Mouse (Mus musculus) adrenal gland (tissue): ENCODE data around the gene Wwox.

Source experiments
- intact Hi-C: fragments of 180-260 bp; cut with DNase I; formaldehyde crosslinking; loops from one replicate; pipeline ENCODE4 v1.15.1; 2025

The Wwox gene

DNA sequence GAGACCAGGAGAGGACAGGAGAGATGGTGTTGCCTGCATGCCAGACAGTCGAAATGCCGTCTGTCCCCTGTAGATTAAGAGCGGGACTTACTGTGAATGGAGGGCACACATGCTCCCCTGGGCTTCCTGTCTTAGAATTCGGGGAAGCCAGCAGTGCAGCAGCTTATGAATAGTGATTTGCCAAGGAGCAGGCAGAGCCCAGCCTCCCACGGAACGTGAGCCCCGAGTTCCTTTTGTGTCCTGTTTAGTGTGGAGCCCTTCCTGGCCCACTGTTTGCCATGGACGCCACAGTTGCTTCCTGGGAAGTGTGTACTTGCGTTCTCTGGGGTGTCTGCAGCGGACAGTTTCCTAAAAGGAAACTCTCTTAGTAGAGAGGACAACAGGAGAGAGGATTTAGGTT lies 23.9 kb downstream of the Wwox start:
- intact Hi-C loops = no loop called here

DNA sequence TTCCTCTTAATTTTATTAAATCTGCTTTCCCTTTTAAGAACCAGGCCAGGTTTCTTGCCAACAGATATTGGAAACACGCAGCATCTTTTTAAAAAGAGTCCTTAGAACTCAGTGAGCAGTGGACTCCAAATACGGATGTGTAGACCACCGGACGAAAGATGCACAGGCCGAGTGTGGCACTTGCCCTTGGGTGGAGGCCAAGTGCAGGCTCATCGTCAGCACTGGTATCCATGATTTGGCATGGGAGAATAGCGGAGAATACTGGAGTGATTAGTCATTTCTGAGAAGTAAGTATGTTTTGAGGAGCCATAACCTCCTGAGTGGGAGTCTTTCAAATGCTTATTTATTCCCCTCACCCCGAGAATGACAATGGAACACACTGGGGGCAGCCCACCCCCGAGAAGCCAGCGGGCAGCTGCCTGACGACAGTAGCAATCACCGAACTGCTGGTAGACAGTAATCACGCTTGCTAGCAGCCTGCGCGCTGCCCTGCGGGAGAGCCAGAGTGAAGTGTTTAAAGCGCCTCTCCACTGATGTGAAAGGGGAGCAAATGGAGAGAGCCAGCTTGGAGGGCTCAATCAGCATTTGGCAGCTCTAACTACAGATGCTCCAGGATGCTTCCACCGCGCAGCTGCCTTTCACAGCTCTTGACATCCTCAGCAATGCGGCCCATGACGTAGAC lies 29.2 kb downstream of the Wwox start:
- intact Hi-C loops = no loop called here

DNA sequence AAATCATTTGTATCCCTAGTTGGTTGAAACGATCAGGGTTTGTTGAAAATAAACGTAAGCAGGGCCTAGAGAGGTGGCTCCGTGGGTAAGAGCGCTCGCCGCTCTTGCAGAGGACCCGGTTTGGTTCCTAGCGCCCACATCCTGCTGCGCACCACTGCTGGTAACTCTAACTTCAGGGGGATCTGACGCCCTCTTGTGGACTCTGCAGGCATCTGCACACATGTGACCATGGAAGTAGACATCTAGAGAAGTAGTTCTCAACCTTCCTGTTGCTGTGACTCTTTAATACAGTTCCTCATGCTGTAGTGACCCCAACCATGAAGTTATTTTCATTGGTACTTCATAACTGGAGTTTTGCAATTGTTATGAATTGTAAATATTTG lies 29.7 kb downstream of the Wwox start:
- intact Hi-C loops = no loop called here

GRCm38 (mm10) chr8:114473546-114473945 lies 34.1 kb downstream of the Wwox start:
- intact Hi-C loops = no loop called here

DNA sequence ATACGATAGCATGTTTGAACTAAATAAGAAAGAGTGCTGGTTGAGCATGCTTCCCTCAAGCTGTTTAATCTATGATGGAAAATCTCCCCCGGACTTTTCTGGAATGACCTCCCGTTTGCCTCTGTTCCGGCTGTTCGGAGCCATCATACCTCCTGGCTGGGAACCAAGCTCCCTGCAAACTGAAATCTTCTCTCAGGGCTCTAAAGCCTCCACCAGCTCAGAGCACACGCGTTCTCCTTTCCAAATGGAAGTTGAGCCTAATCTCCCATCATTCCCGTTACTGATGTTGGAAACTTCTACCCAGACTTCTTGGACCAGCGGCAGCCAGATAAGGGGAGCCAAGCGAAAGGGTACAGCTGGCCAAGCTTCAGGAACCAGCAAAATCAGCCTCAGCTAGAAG lies 37.5 kb downstream of the Wwox start:
- intact Hi-C loops = no loop called here

- intact Hi-C loops = no loop called here
These were observed 38.3 kb downstream of the Wwox start for GRCm38 (mm10) chr8:114477790-114478189.

GRCm38 (mm10) chr8:114479749-114480148 lies 40.3 kb downstream of the Wwox start:
- intact Hi-C loops = no loop called here

DNA sequence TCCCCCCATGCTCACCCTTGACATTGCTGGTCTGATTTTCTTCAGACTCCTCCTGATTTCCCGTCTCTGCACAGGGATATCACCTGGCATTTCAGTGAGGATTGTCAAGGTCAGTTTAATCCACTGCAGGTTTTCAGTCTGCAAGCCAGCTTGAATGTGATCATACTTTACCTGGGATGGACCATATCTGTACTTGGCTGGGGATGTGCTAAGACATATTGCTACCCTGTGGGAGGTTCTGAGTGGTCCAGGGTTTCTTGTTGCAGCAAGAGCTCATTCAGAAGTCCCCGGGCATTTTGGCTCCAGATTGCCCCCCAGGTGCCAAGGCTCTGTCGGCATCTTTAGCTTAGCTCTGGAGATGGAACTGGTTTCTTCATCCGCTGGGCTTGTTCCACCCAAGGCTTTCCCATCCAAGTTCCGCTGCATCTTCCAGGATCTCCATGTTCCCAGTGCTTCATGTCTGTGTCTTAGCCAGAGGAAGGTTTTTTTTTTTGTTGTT lies 52.3 kb downstream of the Wwox start:
- intact Hi-C loops = no loop called here

GRCm38 (mm10) chr8:114499448-114500144 lies 60.1 kb downstream of the Wwox start:
- intact Hi-C loops = no loop called here

GRCm38 (mm10) chr8:114501906-114502305 lies 62.5 kb downstream of the Wwox start:
- intact Hi-C loops = no loop called here

DNA sequence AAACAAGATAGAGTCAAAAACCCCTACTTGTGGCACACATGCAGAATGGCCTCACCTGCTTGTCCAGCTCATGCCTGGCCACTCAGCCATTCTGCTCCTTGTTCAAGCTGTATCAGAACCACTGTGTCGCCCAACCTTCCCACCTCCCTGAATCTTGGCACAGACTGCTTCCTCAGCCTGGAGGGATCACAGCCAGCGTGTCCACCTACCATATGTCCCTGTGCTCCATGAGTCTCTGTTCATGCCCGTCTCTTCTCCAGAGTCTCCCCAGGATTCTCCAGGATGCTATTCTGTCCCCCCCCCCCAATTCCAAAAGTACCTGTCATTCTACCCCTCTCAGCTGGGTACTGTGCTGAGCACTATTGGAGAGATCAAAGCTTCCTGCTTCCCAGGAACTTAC lies 63.7 kb downstream of the Wwox start:
- intact Hi-C loops = no loop called here

DNA sequence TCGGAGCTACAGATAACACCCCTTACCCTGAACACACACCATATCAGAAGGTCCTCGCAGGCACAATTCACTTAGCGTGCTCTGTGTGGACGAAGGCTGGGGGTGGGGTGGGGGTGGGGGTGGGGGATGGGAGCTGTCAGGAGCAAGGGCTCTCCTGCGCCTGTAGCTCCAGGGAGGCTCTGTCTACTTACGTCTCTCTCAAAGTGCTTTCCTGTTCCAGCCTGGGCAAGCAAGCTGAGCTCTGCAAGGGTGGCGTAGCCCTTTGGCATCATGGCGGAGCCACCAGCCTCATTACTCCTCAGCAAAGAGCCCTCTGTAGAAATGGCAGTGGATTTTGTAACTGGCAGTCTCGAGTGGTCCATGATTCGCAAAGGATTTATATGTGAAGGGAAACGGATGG lies 65.4 kb downstream of the Wwox start:
- intact Hi-C loops = no loop called here

GRCm38 (mm10) chr8:114505351-114506347 lies 66.2 kb downstream of the Wwox start:
- intact Hi-C loops = no loop called here

- intact Hi-C loops = no loop called here
These were observed 67.9 kb downstream of the Wwox start for GRCm38 (mm10) chr8:114507404-114507803.

DNA sequence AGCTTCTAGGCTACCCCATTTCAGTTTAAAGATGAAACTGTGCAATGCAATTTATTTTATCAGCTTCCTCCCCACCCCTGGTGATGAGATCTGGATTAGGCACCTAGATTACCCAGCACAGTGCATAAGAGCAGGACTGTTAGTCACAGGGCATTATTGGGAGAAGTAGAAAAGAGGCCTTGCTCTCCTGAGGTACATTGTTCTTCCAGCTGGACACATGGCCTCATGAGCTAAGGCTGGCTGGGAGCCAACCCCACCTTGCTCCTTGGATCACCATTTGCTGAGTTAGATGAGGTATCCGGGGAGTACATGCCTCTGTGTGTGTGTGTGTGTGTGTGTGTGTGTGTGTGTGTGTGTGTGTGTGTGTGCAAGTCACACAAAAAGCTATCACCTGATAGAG lies 70.8 kb downstream of the Wwox start:
- intact Hi-C loops = no loop called here

GRCm38 (mm10) chr8:114512075-114512935 lies 72.8 kb downstream of the Wwox start:
- intact Hi-C loops = no loop called here

GRCm38 (mm10) chr8:114514692-114515091 lies 75.2 kb downstream of the Wwox start:
- intact Hi-C loops = no loop called here

GRCm38 (mm10) chr8:114523061-114523460 lies 83.6 kb downstream of the Wwox start:
- intact Hi-C loops = no loop called here

GRCm38 (mm10) chr8:114526626-114527267 lies 87.3 kb downstream of the Wwox start:
- intact Hi-C loops = no loop called here

GRCm38 (mm10) chr8:114527648-114528221 lies 88.3 kb downstream of the Wwox start:
- intact Hi-C loops = no loop called here
